Mouse (Mus musculus) cerebellum, postnatal 4 days (tissue): ENCODE measurements at regions not wholly inside any gene's neighbourhood (a gene's known extent, or its start where the extent isn't known, plus 50 kb on each side); places are given as distances from the start of the nearest gene placed in this dataset.
A peak's percentile ranks its signal among the peaks of the same experiment; 100 is the strongest.

Source experiments
- DNase-seq, 2 experiments: peaks; one replicate each; pipeline ENCODE4 v3.0.0; 2022; ENCODE audit warnings: low spot score in 2 of 2, mixed read lengths in 1 of 2

- no peak for DNase-seq
These were observed 175.0 kb downstream of the Mycn start for GRCm38 (mm10) chr12:12766510-12767304.

GRCm38 (mm10) chr12:12765490-12766058 is 176.1 kb downstream of the Mycn start:
- DNase-seq: no peak

- DNase-seq: no peak
These were observed 176.7 kb downstream of the Mycn start for GRCm38 (mm10) chr12:12765055-12765454.

GRCm38 (mm10) chr12:12764586-12764985 is 177.1 kb downstream of the Mycn start:
- no peak for DNase-seq

- DNase-seq: no peak
These were observed 185.3 kb downstream of the Mycn start for GRCm38 (mm10) chr12:12756301-12756948.

GRCm38 (mm10) chr12:12753849-12754248 is 187.9 kb downstream of the Mycn start:
- DNase-seq: no peak

GRCm38 (mm10) chr12:12751670-12752426 is 189.9 kb downstream of the Mycn start:
- DNase-seq: no peak

GRCm38 (mm10) chr12:12749690-12750089 is 192.0 kb downstream of the Mycn start:
- no peak for DNase-seq

GRCm38 (mm10) chr12:12746852-12747454 is 194.8 kb downstream of the Mycn start:
- no peak for DNase-seq

- DNase-seq: no peak
These were observed 197.2 kb downstream of the Mycn start for GRCm38 (mm10) chr12:12744492-12744891.

- DNase-seq: no peak
These were observed 202.9 kb downstream of the Mycn start for GRCm38 (mm10) chr12:12738631-12739331.

GRCm38 (mm10) chr12:12725797-12726196 is 215.9 kb downstream of the Mycn start:
- no peak for DNase-seq

- peak in 1 of 2 experiments; percentile 49 for DNase-seq
These were observed 216.6 kb downstream of the Mycn start for GRCm38 (mm10) chr12:12725075-12725474.

GRCm38 (mm10) chr12:12723724-12724487 is 217.8 kb downstream of the Mycn start:
- DNase-seq: no peak

GRCm38 (mm10) chr12:12722982-12723661 is 218.6 kb downstream of the Mycn start:
- no peak for DNase-seq

GRCm38 (mm10) chr12:12716691-12717090 is 225.0 kb downstream of the Mycn start:
- no peak for DNase-seq

GRCm38 (mm10) chr12:12715956-12716669 is 225.6 kb downstream of the Mycn start:
- DNase-seq: peak in 1 of 2 experiments; percentile 31

GRCm38 (mm10) chr12:12715528-12715927 is 226.2 kb downstream of the Mycn start:
- DNase-seq: no peak

GRCm38 (mm10) chr12:12710184-12710609 is 231.5 kb downstream of the Mycn start:
- no peak for DNase-seq
